Mouse (Mus musculus) hindbrain, embryonic 16.5 days (tissue): Measurements from ENCODE around the gene Orm1. TPM values are rescaled to one million over a fixed set of nuclear protein-coding genes. Genes with fewer than 3 reads are reported as not detected.

ENCODE experiments used
- ATAC-seq: fragments of 200-750 bp; cut with Nextera tagmentation; 2 replicates; pipeline ENCODE4 v1.8.0; 2017; ENCODE audit warnings: moderate TSS enrichment, moderate library complexity
- H3K27ac ChIP-seq: fragments of 300-500 bp; sonication (generic); 2 replicates; pipeline ENCODE4 v1.5.1; 2014; ENCODE audit warnings: low read depth, mild to moderate bottlenecking, control low read depth, low read length, moderate library complexity
- H3K27me3 ChIP-seq: fragments of 300-500 bp; sonication (generic); replicated peaks from 2 replicates; pipeline ENCODE4 v1.6.1; 2014; ENCODE audit warnings: low read length; ENCODE audit not compliant: control insufficient read depth, insufficient read depth
- H3K36me3 ChIP-seq: fragments of 300-500 bp; sonication (generic); 2 replicates; pipeline ENCODE4 v1.6.1; 2014; ENCODE audit warnings: mild to moderate bottlenecking, low read length, moderate library complexity, mixed read lengths; ENCODE audit not compliant: control insufficient read depth, insufficient read depth
- H3K4me1 ChIP-seq: fragments of 300-500 bp; sonication (generic); 2 replicates; pipeline ENCODE4 v1.6.1; 2014; ENCODE audit warnings: low read depth, low read length; ENCODE audit not compliant: control insufficient read depth, insufficient read depth
- H3K4me2 ChIP-seq: fragments of 300-500 bp; sonication (generic); 2 replicates; pipeline ENCODE4 v1.6.1; 2014; ENCODE audit warnings: mild to moderate bottlenecking, low read length, control low read depth, moderate library complexity
- H3K4me3 ChIP-seq: fragments of 300-500 bp; sonication (generic); 2 replicates; pipeline ENCODE4 v1.5.1; 2014; ENCODE audit warnings: mild to moderate bottlenecking, low read length, control low read depth, moderate library complexity
- H3K9ac ChIP-seq: fragments of 300-500 bp; sonication (generic); 2 replicates; pipeline ENCODE4 v1.6.1; 2014; ENCODE audit warnings: low read depth, mild to moderate bottlenecking, control low read depth, low read length, moderate library complexity
- H3K9me3 ChIP-seq: fragments of 300-500 bp; sonication (generic); 2 replicates; pipeline ENCODE4 v1.6.1; 2014; ENCODE audit warnings: mild to moderate bottlenecking, low read length, moderate library complexity; ENCODE audit not compliant: control insufficient read depth
- WGBS: fragments of 180-500 bp; shearing (Covaris S2); extraction: QIAGEN DNeasy Blood & Tissue Kit; methylation state at CpG from one replicate; pipeline ENCODE4 v1.1.7; 2014; 5-methylcytosine and 5-hydroxymethylcytosine counted together
- polyA plus RNA-seq: library from polyadenylated mRNA; unstranded; fragments of >200 nt; fragmentation: Nextera tagmentation; extraction: Ambion mirVana; gene quantifications from 2 replicates; pipeline ENCODE4 v1.2.1, GENCODE M21; 2015

Gene Orm1
- not detected in 2 replicates for polyA plus RNA-seq

DNA sequence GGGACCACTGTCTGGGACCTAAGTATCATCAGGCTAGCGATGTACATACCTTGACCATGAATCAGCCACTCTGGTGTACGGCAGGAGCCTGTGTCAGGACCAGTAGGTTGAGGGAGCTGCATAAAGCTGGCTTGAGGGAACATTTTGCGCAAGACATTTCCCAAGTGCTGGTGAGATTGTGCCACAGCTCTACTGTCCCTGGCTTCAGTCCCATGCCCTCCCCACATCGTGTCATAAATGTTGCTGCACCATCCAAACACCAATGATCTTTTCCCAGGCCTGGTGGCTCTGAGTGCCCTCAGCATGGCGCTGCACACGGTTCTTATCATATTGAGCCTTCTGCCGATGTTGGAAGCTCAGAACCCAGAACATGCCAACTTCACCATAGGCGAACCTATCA is at the start of gene Orm1:
TSS of gene Orm1 (plus strand) at position 266 of the 400 bp plus-strand sequence.
- Histone ChIP-seq H3K4me3 (no peak within 1 kb of the TSS), H3K27me3 (no peaks in the 10 kb centered on the region), H3K4me2 (no peak within 1 kb of the TSS), H3K9ac (no peak within 1 kb of the TSS), H3K9me3 (no peaks in the 10 kb centered on the region), H3K27ac (no peak within 1 kb of the TSS), H3K36me3 (no peaks in the 10 kb centered on the region), H3K4me1 (no peaks in the 10 kb centered on the region)
- ATAC-seq: no peak
- WGBS: 90% methylated on average over 8 of the region's 8 CpGs

DNA sequence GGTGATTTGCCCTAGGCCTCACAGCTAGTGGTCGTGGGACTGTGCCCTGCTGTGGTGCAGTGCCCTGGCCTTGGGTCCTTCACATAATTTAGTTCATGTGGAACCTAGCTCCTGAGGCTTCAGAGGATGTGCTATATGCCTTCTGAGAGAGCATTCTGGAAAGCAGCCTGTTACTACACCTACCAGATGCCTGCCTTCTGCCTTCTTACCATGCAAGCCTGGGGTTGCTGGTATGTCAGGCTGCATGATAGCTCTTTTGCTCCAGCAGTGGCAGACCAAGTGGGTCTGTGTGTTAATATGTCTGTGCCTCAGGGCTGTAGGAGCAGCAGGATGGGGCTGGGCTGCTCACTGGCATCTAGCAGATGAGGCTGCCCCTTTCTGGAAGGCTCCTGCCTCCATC is 48.7 kb upstream of the Orm1 start:
- Histone ChIP-seq H3K36me3 (no peaks in the 10 kb centered on the region), H3K4me1 (peaks cover 5% of the 10 kb centered on the region), H3K4me3 (no peak overlapping the region), H3K27ac (no peak overlapping the region), H3K4me2 (no peak overlapping the region), H3K9me3 (no peaks in the 10 kb centered on the region), H3K27me3 (no peaks in the 10 kb centered on the region), H3K9ac (no peak overlapping the region)
- WGBS: 85% methylated on average over 1 of the region's 1 CpGs
- no peak for ATAC-seq

DNA sequence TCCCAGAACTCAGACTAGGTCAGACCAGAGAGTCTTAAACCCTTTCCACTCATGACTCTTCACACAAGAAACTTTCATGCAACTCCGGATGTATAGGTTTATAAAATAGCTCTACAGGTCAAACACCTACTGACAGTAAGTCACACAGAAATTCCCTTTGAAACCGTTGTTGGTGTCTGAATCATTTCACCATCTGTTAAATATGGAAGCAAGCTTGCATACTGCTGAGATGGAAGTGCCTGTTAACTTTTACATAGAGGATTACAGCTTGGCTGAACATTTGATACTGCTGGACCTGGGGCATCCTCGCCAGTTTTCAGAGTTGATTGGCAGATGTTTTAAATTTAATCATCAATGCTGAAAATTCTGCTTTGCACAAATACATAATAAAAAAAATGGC is 48.1 kb upstream of the Orm1 start:
- no peaks in the 10 kb centered on the region for H3K27me3 ChIP-seq
- no peaks in the 10 kb centered on the region for H3K36me3 ChIP-seq
- H3K9ac ChIP-seq: no peak overlapping the region
- no peak overlapping the region for H3K27ac ChIP-seq
- H3K4me1 ChIP-seq: peaks cover 2% of the 10 kb centered on the region; the same call in 1 of the 2 replicates
- H3K9me3 ChIP-seq: no peaks in the 10 kb centered on the region
- ATAC-seq: no peak
- no peak overlapping the region for H3K4me3 ChIP-seq
- H3K4me2 ChIP-seq: no peak overlapping the region
- 76% methylated on average over 3 of the region's 3 CpGs for WGBS

DNA sequence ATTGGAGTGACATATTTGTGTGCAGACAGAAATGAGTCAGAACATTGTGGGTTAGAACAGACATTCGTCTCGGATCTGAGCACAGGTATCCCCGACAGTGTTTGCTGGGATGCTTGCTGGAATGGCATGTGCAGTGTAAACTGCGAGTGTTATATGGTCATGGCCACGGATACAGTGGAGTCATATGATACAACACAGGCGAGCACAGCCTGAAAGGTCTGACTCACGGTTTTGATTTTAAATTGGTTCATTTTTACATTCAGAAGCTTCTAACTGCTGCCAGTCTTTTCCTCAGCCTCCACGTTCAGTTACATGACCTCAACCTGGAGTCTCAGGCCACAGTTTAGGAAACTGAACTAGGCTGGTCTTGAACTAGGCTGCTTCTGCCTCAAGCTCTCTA is 47.5 kb upstream of the Orm1 start:
- no peak overlapping the region for H3K9ac ChIP-seq
- ATAC-seq: no peak
- H3K4me3 ChIP-seq: no peak overlapping the region
- no peak overlapping the region for H3K27ac ChIP-seq
- no peaks in the 10 kb centered on the region for H3K36me3 ChIP-seq
- 88% methylated on average over 8 of the region's 8 CpGs for WGBS
- H3K4me2 ChIP-seq: no peak overlapping the region
- H3K4me1 ChIP-seq: no peaks in the 10 kb centered on the region; the same call in 1 of the 2 replicates
- H3K27me3 ChIP-seq: no peaks in the 10 kb centered on the region
- no peaks in the 10 kb centered on the region for H3K9me3 ChIP-seq

DNA sequence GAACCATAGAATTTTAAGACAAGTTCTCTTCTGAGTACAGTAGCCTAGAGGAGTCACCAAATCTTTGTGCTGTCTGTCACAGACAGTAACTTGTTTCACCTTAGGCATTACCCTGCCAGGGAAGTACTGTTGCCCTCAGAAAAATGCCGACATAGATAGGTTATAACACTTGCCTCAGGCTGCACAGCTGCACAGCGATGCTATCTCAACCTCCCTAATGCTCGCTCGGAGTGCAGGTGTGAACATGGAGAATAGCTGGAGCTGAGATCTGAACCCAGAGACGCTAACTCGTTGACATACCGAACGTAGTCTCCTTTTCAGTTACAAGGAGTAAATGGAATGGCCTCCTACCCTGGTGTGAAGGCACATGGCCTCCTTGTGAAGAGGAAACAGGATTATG is 46.2 kb upstream of the Orm1 start:
- Histone ChIP-seq H3K4me1 (peaks cover 3% of the 10 kb centered on the region; the same call in 1 of the 2 replicates), H3K4me2 (no peak overlapping the region), H3K9ac (no peak overlapping the region), H3K9me3 (no peaks in the 10 kb centered on the region), H3K27me3 (no peaks in the 10 kb centered on the region), H3K27ac (no peak overlapping the region), H3K4me3 (no peak overlapping the region), H3K36me3 (no peaks in the 10 kb centered on the region)
- no peak for ATAC-seq
- WGBS: 97% methylated on average over 8 of the region's 8 CpGs

DNA sequence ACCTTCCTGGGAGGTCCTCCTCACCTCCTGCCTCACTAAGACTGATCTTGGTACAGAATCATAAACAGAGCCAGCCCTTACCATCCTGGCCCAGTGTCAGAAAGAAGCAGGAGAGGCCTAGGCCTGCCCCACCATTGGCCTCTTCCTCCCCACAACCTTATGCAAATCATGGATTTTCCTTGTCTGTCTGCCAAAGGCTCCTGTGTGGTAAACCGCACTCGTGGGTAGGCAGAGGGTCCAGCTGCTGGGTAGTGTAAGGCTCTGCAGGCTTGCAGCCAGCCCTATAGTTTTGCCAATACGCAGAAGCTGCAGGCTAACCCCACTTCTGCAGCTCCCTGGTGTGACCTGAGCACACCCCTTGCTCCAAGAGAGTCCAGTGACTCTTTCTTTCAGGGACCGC is 41.7 kb upstream of the Orm1 start:
- no peak overlapping the region for H3K4me2 ChIP-seq
- WGBS: 43% methylated on average over 4 of the region's 4 CpGs
- no peaks in the 10 kb centered on the region for H3K36me3 ChIP-seq
- H3K27me3 ChIP-seq: no peaks in the 10 kb centered on the region
- H3K4me1 ChIP-seq: peaks cover 3% of the 10 kb centered on the region; the same call in 1 of the 2 replicates
- H3K4me3 ChIP-seq: no peak overlapping the region
- H3K9ac ChIP-seq: no peak overlapping the region
- H3K9me3 ChIP-seq: no peaks in the 10 kb centered on the region
- ATAC-seq: peak; percentile 71
- H3K27ac ChIP-seq: no peak overlapping the region

DNA sequence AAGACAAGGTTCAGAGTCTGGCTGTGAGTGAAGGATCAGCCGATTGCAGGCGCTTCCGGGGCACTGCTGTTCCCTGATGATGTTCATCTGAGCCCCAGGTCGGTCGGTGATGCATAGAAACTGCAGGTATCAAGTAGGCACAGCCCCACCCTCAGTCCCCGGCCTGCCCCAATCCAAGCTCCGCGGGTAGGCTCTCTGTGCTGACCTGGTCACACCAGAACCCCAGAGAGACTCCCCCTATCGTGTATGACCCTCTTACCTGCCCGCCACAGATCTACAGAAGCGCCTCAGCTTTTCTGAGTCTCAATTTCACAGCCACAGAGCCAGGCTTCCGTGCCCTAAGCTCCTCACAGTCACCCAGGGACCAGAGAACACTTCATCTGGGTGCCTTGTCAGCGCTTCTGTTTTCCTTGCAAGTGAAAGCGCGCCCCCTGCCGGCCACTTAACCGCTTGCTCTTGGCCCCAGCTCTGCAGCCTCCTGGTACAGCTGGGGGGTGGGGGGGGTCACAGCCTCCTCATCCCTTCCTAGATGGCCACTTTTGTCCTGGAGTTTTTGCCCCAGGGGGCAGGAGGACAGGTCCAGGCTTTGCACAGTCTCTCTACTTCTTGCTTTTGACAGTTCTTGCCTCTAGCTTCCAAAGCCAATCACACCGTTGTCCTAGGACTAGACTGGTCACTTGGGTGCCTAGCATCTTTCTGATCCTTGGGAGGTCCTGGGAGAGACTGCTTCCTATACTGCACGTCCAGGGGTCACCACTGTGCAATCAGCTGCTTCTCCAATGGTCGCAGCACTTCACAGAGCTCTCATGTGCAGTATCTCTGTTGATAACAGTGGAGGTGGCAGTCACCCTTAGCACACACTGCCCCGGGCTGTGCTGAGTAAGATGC is 36.9 kb upstream of the Orm1 start:
- Histone ChIP-seq H3K27me3 (no peaks in the 10 kb centered on the region), H3K4me3 (no peak overlapping the region), H3K4me1 (peaks cover 3% of the 10 kb centered on the region; the same call in 1 of the 2 replicates), H3K27ac (no peak overlapping the region), H3K36me3 (no peaks in the 10 kb centered on the region), H3K4me2 (no peak overlapping the region), H3K9ac (no peak overlapping the region), H3K9me3 (no peaks in the 10 kb centered on the region)
- 38% methylated on average over 21 of the region's 21 CpGs for WGBS
- peak; percentile 79 for ATAC-seq

DNA sequence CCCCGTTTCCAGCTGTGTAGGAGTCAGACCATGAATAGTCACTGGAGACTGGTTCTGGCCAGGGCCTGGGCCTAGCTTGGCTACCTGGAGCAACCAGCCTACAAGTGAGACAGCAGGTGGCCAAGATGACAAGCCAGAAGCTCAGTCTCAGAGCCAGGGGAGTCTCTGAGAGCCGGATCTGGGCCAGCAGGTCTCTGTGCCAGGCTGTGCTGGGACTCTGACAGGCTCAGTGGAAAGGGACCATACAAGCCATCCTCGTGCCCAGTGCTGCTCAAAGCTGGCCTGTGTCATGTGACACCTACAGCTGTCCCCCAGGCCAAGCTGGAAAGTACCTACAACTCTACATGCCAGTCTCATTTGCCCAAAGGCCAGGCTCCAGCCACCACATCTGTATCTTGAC is 36.0 kb upstream of the Orm1 start:
- no peaks in the 10 kb centered on the region for H3K36me3 ChIP-seq
- no peaks in the 10 kb centered on the region for H3K27me3 ChIP-seq
- H3K9ac ChIP-seq: no peak overlapping the region
- no peaks in the 10 kb centered on the region for H3K4me1 ChIP-seq
- ATAC-seq: peak; percentile 25; the same call in 1 of the 2 replicates
- 65% methylated on average over 3 of the region's 3 CpGs for WGBS
- H3K9me3 ChIP-seq: no peaks in the 10 kb centered on the region
- no peak overlapping the region for H3K4me2 ChIP-seq
- H3K27ac ChIP-seq: no peak overlapping the region
- no peak overlapping the region for H3K4me3 ChIP-seq

DNA sequence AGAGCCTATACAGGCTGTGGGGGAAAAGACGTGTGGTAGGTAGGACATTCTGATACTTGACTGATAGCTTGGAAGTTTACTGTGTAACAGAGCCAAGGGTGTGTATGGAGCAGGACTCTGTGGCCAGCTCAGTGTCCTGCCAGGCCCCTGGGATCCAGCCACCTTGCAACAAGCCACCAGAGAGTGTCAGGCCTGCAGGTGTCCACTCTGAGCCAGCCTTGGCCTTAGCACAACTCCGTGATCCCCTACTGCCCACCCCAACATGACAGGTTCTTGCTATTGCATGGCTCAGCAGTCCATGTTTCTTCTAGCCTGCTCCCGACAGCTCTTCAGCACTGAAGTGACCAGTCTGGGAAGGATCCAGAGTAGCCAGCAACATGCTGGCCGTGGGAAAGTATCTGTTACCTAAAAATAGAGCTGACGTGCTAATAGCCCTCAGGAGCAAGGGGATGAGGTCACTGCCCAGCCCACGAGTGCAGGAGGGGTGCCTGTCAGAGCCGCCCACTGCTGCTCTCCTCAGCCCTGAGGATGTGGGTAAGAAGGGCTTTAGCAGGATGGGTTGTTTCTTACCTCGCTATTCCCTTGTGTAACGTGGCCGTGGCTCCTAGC is 34.0 kb upstream of the Orm1 start:
- Histone ChIP-seq H3K4me2 (no peak overlapping the region), H3K4me1 (no peaks in the 10 kb centered on the region), H3K27me3 (no peaks in the 10 kb centered on the region), H3K9ac (no peak overlapping the region), H3K36me3 (no peaks in the 10 kb centered on the region), H3K27ac (no peak overlapping the region), H3K4me3 (no peak overlapping the region), H3K9me3 (no peaks in the 10 kb centered on the region)
- 70% methylated on average over 10 of the region's 10 CpGs for WGBS
- ATAC-seq: no peak
